Mouse (Mus musculus): ENCODE results near the gene Ift80.
"Not testable (repeated sequence)": the region's sequence is repeated elsewhere in the genome, so short reads cannot be mapped to it uniquely, and the experiment has no call there.

Gene Ift80

DNA sequence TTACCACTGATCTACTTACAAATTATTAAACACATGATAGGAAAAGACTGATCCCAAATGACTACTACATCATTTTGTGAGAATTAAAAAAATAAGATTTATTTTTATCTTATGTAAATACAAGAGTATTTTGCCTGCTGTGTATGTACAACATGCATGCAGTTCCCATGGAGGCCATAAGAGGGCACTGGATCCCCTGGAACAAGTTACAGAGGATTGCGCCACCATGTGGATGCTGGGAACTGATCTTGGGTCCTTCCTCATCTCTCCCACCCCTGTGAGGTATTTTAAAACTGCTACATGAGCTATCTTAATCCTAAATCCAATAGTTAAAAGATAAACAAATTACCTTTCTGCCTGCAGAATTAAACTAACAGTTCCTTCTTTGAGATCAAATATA, 68.9 kb downstream of the Ift80 start:
- DNase-seq (ENCODE audit: low spot score): no peak

DNA sequence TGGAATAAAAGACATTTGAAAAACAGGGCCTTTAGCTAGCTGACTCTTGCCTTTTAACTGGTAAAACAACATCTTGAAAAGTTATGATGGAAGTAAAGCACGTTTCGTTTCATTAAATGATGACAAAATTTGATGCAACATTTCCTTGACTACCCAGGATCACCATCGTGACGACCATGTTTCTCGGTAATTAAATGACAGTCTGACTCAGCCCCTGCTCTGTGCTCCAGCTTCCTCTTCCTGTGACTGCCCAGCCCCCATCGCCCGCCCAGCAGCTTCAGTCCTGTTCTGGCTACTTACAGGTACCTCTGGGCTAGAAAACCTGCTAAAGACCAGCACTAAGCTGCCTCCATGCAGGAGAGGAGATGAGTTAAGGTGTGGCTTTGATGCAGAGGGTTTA, 70.1 kb downstream of the Ift80 start:
- no peak for DNase-seq (ENCODE audit: low spot score)

DNA sequence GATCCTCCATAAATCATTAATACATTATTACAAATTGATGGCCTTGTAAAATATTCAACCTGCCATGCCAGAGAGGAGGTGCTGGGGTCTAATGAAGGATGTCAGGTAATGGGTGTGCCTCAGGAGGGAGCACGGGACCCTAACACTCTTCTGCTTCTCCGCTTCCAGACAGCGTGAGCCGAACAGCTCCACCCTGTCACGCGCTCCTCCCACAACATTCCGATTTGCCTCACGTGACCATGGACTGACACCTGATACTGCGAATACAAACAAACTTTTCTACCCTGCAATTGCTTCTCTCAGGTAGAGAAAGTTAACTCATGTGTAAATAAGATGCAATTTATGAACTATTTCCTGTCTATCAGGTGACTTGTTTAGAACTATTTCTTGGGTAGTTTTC, 75.8 kb downstream of the Ift80 start:
- DNase-seq (ENCODE audit: low spot score): no peak

DNA sequence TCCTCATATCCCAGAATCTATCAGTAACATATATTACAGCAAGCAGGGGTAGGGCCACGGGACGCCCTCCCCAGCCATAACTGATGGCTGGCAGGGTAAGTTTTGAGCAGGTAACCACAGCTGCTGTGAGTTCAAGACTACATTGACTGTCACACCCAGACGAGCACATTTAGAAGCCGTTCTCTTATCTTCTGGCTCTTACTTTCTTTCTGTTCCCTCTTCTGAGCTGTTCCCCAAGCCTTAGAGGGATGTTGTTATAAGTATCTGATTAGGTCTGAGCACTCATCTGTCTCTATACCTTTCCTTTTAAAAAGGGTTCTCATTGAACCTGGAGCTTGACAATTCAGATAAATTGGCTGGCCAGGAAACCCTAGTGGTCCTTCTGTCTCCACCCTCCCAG, 96.9 kb downstream of the Ift80 start:
- no peak for DNase-seq (ENCODE audit: low spot score)

DNA sequence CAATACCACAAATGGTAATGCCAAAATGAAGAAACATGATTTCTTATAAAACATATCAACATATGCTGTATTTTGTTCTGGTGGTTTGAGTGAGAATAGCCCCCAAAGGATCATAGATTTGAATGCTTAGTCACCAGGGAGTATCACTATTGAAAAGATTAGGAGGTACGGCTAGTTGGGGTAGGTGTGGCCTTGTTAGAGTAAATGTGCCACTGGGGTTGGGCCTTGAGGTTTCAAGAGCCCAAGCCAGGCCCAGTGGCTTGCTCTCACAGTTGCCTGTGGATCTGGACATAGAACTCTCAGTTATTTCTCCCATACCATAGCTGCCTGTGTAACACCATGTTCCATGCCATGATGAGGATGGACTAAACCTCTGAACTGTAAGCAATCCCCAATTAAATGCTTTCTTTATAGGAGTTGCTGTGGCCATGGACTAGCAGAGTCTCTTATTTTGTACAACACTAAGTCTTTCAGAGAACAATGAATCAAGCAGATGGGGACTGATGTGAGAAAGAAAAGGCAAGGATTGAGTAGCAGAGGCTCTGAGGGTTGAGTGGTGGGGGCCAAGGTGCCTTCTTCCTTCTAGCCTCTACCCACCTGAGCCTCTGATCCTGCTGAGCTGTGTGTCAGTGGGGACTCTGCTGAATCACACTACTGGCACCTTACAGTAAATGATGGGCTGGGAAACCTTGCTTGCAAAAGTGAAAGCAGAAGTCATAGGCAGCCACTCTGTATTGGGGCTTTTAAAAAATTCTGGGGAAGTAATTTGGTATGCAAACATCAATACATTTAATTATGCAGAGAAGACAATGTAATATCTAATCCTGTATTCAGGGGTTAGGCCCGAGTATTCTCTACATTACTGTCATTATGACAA, 99.2 kb downstream of the Ift80 start:
- no peak for DNase-seq (ENCODE audit: low spot score)

DNA sequence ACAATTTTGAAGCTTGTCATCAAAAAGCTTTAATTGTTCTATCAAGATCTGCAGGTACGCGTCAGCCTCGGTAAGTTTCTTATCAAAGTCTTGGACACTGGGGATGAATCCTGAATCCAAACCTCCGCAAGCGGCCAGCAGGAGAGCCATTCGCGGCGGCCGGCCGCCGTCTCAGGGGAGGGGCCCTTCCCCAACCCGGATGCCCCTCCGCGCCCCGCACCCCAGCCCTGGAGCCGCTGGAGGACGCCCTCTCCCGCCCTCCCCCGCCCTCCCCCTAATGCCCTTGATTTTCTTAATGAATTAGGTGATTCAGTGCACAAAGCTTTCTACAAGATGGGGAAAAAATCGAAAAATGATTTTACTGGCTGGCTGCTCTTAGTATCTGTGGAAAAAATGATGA, 101.7 kb downstream of the Ift80 start:
- DNase-seq (ENCODE audit: low spot score): not testable (repeated sequence)

DNA sequence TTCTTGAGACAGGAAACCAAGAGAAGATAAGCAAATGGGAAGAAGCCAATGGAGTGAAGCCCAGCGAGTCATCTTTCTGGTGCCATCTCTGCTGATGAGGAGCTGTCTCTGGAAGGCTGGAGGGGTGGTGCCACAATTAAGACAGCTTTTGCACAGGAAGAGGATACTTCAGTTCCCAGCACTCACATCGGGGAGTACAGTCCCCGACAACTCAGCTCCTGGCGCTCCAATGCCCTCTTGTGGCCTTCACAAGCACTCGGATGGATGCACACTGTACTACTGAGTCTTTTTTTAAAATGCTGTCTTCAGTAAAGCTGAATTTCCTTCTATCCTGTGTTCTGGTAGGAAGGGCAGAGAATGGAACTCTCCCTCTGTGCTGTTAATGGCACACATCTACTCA, 107.2 kb downstream of the Ift80 start:
- no peak for DNase-seq (ENCODE audit: low spot score)

DNA sequence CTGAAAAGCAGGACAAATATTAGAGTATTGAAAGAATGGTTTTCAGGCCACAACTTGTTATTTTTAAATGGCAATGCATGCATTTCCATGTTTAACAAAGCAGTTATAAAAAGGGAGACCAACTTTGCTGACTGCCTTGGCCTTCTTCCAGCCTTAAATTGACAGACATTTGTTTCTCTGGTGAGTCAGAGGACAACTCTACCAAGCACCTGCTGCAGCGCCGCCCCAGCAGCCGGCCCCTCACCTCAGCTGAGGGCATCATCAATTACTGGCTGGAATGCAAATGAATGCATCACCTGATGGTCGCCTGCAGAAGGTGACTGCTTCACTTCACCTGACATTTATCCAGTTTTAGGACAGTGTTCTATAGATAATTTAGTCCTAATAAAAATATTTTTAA, 108.9 kb downstream of the Ift80 start:
- DNase-seq (ENCODE audit: low spot score): no peak

DNA sequence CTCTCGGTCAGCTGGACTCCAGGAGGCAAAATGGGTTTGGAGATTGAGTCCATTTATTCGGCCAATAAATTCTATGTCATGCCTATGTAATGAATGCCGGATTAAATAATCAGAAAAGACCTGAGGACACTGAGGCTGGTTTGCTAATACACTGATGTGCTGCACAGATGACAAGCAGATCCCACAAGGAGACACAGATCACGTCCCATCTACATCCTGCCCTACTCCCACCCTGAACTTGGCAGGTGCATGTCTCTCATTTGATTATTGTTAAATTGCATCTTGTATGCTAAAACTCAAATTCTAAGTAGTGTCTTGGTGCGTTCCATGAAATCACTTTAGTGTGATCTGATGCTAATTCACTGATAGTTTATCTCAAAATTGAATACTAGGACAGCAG, 117.5 kb downstream of the Ift80 start:
- DNase-seq (ENCODE audit: low spot score): no peak

DNA sequence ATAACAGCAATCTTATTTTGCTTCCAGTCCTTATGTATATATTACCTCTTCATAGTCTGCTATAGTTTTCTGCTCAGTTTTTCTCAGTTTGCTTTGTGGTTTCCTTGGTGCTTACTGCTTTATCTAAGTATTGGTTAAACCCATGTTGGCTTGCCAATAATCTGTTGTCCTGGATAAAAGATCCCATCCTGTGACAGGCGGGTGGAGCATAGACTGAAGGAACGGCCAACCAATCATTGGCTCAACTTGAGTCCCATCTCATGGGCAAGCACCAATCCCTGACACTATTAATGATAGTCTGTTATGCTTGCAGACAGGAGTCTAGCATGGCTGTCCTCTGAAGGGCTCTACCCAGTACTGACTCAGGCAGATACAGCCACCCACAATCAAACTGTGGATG, 130.3 kb downstream of the Ift80 start:
- DNase-seq (ENCODE audit: low spot score): no peak

DNA sequence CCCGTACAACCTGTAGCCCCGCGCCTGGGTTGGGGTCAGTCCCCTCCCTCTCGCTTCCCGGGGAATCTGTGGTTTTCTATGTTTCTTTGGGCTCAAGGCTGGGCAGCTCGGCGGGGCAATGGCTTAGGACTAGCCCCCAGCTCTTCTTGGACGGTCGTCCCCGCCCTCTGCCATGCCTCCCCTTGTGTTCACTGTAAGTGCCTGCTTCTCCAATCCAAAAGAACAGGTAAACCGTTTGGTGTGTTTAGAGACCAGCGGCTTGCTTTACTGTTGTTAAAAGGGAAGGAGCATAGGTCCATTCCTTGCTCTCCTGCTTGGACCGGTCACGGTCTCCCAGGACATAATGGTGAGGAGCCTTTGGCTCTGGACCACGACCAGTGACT, 133.8 kb downstream of the Ift80 start:
- no peak for DNase-seq (ENCODE audit: low spot score)

DNA sequence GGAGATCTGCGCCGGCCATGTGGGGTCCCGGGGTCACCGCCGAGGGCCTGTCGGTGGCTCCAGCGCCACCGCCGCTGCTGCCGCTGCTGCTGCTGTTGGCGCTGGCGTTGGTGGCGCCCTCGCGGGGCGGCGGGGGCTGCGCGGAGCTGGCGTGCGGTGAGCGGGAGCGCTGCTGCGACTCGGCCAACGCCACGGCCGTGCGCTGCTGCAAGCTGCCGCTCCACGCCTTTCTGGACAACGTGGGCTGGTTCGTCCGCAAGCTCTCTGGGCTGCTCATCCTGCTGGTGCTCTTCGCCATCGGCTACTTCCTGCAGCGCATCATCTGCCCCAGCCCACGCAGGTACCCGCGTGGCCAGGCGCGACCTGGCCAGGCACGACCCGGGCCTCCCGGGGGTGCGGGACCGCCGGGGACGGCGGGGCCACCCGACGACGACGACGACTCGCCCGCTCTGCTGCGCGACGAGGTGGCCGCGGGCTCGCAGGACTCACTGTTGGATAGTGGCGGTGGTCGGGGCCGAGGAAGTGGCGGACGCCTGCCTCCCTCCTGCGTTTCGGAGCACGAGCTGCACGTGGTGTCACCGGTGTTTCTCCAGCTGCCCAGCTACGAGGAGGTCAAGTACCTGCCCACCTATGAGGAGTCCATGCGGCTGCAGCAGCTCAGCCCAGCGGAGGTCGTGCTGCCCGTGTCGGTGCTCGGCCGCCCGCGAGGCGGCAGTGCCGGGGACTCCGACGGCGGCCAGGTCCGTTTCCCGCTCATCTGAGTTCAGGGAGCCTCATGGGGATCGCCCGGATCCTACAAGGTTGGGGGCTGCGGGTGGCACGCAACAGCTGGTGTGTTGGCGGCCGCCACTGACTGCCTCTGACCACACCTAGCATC, 134.4 kb downstream of the Ift80 start:
- DNase-seq (ENCODE audit: low spot score): no peak

DNA sequence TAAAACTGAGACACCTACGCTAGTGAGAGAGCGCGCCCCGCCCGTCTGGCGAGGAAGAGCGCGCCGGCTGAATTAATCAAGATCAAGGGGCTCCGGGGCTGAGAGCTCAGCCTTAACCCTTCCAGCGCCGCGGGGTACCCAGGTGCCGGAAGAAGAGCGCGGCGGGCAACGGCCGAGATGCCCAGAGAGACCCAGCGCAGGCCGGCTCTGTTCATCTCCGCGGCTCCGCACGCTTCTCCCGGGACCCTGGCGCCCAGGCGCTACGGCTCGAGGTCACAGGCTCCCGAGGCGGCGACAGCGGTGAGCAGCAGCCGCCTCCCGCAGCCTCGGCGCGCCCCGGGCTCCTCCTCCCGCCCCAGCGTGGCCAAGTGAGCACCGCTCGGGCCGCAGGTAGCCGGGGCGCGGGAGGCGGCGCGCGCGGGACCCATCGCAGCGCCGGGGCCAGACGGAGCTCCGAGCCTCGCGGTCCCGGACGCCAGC, 135.1 kb downstream of the Ift80 start, which contains the start of gene 1110032F04Rik:
Gene 1110032F04Rik, plus strand, starts transcription at position 376 of the 480 bp plus-strand sequence.
- no peak for DNase-seq (ENCODE audit: low spot score)

DNA sequence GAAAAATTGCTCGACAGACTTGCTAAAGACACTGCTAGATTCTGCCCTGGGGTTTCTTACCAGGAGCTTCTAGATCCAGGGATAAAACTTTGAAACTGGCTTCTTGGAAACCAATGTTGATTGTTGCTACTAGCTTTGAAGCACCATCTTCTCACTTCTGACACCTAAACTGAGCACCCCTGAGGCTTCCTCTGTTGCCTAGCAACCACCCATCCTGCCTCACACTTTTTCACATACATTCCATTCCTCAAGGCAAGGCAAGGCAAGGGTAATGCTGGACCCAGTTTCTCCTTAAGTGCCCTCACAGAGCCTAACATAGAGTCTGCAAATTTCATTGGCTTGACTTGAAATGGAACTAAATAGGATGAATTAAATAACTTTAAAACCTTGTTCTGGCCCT, 152.0 kb downstream of the Ift80 start:
- DNase-seq (ENCODE audit: low spot score): no peak

DNA sequence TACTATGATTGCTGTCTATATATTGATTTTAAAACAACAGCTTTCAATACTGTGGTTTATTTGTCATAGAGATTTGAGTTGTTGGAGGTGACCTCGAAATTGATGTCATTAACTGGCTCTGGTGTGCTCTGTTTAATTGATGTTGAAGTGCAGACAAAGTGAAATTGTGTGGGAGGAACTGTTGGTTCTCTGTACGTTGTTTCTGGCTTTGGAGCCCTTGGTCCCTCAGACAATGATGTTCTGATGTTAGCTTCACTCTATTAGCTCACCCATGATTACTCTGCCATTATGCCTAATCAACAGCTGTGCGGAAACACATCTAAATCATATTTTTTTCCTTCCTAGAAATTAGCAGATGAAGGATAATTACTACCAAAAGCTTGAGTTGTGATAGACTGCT, 156.0 kb downstream of the Ift80 start:
- DNase-seq (ENCODE audit: low spot score): no peak

DNA sequence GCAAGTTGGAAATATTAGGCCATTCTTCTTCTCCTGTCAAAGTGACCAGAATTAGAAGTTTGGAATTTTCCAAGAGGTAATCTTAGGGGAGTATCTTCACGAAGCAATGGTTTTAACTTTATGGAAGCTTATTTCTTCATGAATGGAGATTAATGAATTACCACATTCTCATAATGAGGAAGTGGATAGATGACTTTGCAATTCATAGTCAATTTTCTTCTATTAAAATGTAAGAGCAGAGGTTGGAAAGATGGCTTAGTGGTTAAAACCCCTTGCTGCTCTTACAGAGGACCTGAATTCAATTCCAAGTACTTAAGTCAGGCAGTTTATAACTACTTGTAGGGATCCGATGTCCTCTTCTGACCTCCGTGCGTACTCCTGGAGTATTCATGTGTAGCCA, 160.3 kb downstream of the Ift80 start:
- DNase-seq (ENCODE audit: low spot score): no peak

Data from urinary bladder, postnatal 10 days (tissue).